Mouse (Mus musculus): ENCODE results near the gene Ptov1. TPM values are rescaled to one million over a fixed set of nuclear protein-coding genes. Genes with fewer than 3 reads are reported as not detected.

The Ptov1 gene
- polyA plus RNA-seq, 1 experiment from 2014 or later: 558 TPM

- Histone ChIP-seq H3K9ac (peak overlapping the region; percentile 51; the same call in 1 of the 2 replicates), H3K27me3 (no peaks in the 10 kb centered on the region), H3K4me3 (0 out of 2 replicates have a peak overlapping the region, but pooled peaks have one; percentile 0), H3K4me1 (peaks cover 55% of the 10 kb centered on the region), H3K27ac (peak overlapping the region; percentile 32; the same call in 1 of the 2 replicates), H3K4me2 (0 out of 2 replicates have a peak overlapping the region, but pooled peaks have one; percentile 94), H3K9me3 (replicated peaks) (no peaks in the 10 kb centered on the region), H3K36me3 (ENCODE audit: poor library complexity, severe bottlenecking) (peaks cover 63% of the 10 kb centered on the region)
- no peak for ATAC-seq
- WGBS: 87% methylated on average over 24 of the region's 24 CpGs
Observed at GRCm38 (mm10) chr7:44864595-44865542, 4.7 kb downstream of the Ptov1 start.

GRCm38 (mm10) chr7:44863982-44864494, 5.5 kb downstream of the Ptov1 start:
- Histone ChIP-seq H3K4me3 (no peak overlapping the region), H3K36me3 (ENCODE audit: poor library complexity, severe bottlenecking) (peaks cover 69% of the 10 kb centered on the region), H3K4me1 (peaks cover 55% of the 10 kb centered on the region)

GRCm38 (mm10) chr7:44863210-44863609, 6.4 kb downstream of the Ptov1 start:
- 91% methylated on average over 14 of the region's 14 CpGs for WGBS
- Histone ChIP-seq H3K4me1 (peaks cover 58% of the 10 kb centered on the region), H3K4me3 (0 out of 2 replicates have a peak overlapping the region, but pooled peaks have one; percentile 4), H3K27me3 (no peaks in the 10 kb centered on the region), H3K27ac (no peak overlapping the region), H3K9ac (no peak overlapping the region), H3K9me3 (replicated peaks) (no peaks in the 10 kb centered on the region), H3K36me3 (ENCODE audit: poor library complexity, severe bottlenecking) (peaks cover 69% of the 10 kb centered on the region), H3K4me2 (no peak overlapping the region)
- no peak for ATAC-seq

More at GRCm38 (mm10) chr7:44863982-44864494, 5.5 kb downstream of the Ptov1 start:
- no peaks in the 10 kb centered on the region for H3K27me3 ChIP-seq
- H3K4me2 ChIP-seq: no peak overlapping the region; the same call in 1 of the 2 replicates
- H3K27ac ChIP-seq: no peak overlapping the region
- no peak overlapping the region for H3K9ac ChIP-seq
- ATAC-seq: no peak
- 84% methylated on average over 11 of the region's 11 CpGs for WGBS
- no peaks in the 10 kb centered on the region for H3K9me3 ChIP-seq (replicated peaks)

- Histone ChIP-seq H3K4me3 (no peak overlapping the region), H3K9ac (no peak overlapping the region), H3K9me3 (replicated peaks) (no peaks in the 10 kb centered on the region), H3K4me1 (peaks cover 58% of the 10 kb centered on the region), H3K36me3 (ENCODE audit: poor library complexity, severe bottlenecking) (peaks cover 69% of the 10 kb centered on the region), H3K27me3 (no peaks in the 10 kb centered on the region), H3K4me2 (no peak overlapping the region), H3K27ac (no peak overlapping the region)
- no peak for ATAC-seq
- 86% methylated on average over 8 of the region's 8 CpGs for WGBS
Observed at GRCm38 (mm10) chr7:44862434-44862833, 7.2 kb downstream of the Ptov1 start.

GRCm38 (mm10) chr7:44861429-44861816, 8.2 kb downstream of the Ptov1 start:
- H3K4me3 ChIP-seq: no peak overlapping the region
- H3K4me1 ChIP-seq: peaks cover 52% of the 10 kb centered on the region
- no peak overlapping the region for H3K9ac ChIP-seq
- no peak for ATAC-seq
- 80% methylated on average over 14 of the region's 14 CpGs for WGBS
- no peaks in the 10 kb centered on the region for H3K27me3 ChIP-seq
- no peak overlapping the region; the same call in 1 of the 2 replicates for H3K27ac ChIP-seq
- no peak overlapping the region for H3K4me2 ChIP-seq
- peaks cover 63% of the 10 kb centered on the region for H3K36me3 ChIP-seq (ENCODE audit: poor library complexity, severe bottlenecking)
- no peaks in the 10 kb centered on the region for H3K9me3 ChIP-seq (replicated peaks)

GRCm38 (mm10) chr7:44860576-44861428, 8.8 kb downstream of the Ptov1 start:
- peaks cover 56% of the 10 kb centered on the region for H3K36me3 ChIP-seq (ENCODE audit: poor library complexity, severe bottlenecking)
- H3K9ac ChIP-seq: 0 out of 2 replicates have a peak overlapping the region, but pooled peaks have one; percentile 34
- H3K27ac ChIP-seq: peak overlapping the region; percentile 72
- ATAC-seq: peak; percentile 37
- peaks cover 49% of the 10 kb centered on the region for H3K4me1 ChIP-seq
- H3K27me3 ChIP-seq: no peaks in the 10 kb centered on the region
- H3K9me3 ChIP-seq (replicated peaks): no peaks in the 10 kb centered on the region
- peak overlapping the region; percentile 22; the same call in 1 of the 2 replicates for H3K4me2 ChIP-seq
- 55% methylated on average over 22 of the region's 22 CpGs for WGBS
- H3K4me3 ChIP-seq: no peak overlapping the region

- Histone ChIP-seq H3K4me3 (no peak overlapping the region), H3K4me1 (peaks cover 47% of the 10 kb centered on the region), H3K9me3 (replicated peaks) (no peaks in the 10 kb centered on the region), H3K4me2 (no peak overlapping the region), H3K27me3 (no peaks in the 10 kb centered on the region), H3K27ac (no peak overlapping the region), H3K36me3 (ENCODE audit: poor library complexity, severe bottlenecking) (peaks cover 47% of the 10 kb centered on the region), H3K9ac (no peak overlapping the region)
- WGBS: 94% methylated on average over 11 of the region's 11 CpGs
- no peak for ATAC-seq
Observed at GRCm38 (mm10) chr7:44859896-44860295, 9.7 kb downstream of the Ptov1 start.

GRCm38 (mm10) chr7:44857905-44858304, 11.7 kb downstream of the Ptov1 start:
- peak overlapping the region; percentile 78 for H3K4me3 ChIP-seq
- H3K36me3 ChIP-seq (ENCODE audit: poor library complexity, severe bottlenecking): peaks cover 33% of the 10 kb centered on the region
- peak overlapping the region; percentile 98 for H3K4me2 ChIP-seq
- ATAC-seq: no peak
- H3K27me3 ChIP-seq: no peaks in the 10 kb centered on the region
- H3K9me3 ChIP-seq (replicated peaks): no peaks in the 10 kb centered on the region
- peak overlapping the region; percentile 87 for H3K9ac ChIP-seq
- H3K4me1 ChIP-seq: peaks cover 58% of the 10 kb centered on the region
- WGBS: 28% methylated on average over 8 of the region's 8 CpGs
- 0 out of 2 replicates have a peak overlapping the region, but pooled peaks have one; percentile 94 for H3K27ac ChIP-seq

- Histone ChIP-seq H3K9ac (peak within 1 kb of the TSS; percentile 87), H3K27me3 (no peaks in the 10 kb centered on the region), H3K4me2 (peak within 1 kb of the TSS; percentile 98), H3K27ac (peak within 1 kb of the TSS; percentile 94), H3K4me1 (peaks cover 64% of the 10 kb centered on the region), H3K9me3 (replicated peaks) (no peaks in the 10 kb centered on the region), H3K36me3 (ENCODE audit: poor library complexity, severe bottlenecking) (peaks cover 30% of the 10 kb centered on the region), H3K4me3 (peak within 1 kb of the TSS; percentile 78)
- ATAC-seq: peak; percentile 57
- under 1% methylated on average over 32 of the region's 32 CpGs for WGBS
Observed at GRCm38 (mm10) chr7:44857042-44857552, 12.5 kb downstream of the Ptov1 start, which contains the start of gene Pnkp. TSS of gene Pnkp (plus strand) at chr7:44857139.

- H3K36me3 ChIP-seq (ENCODE audit: poor library complexity, severe bottlenecking): peaks cover 27% of the 10 kb centered on the region
- ATAC-seq: no peak
- peak overlapping the region; percentile 98 for H3K4me2 ChIP-seq
- no peaks in the 10 kb centered on the region for H3K27me3 ChIP-seq
- H3K4me1 ChIP-seq: peaks cover 67% of the 10 kb centered on the region
- H3K27ac ChIP-seq: peak overlapping the region; percentile 94
- WGBS: 66% methylated on average over 9 of the region's 9 CpGs
- no peaks in the 10 kb centered on the region for H3K9me3 ChIP-seq (replicated peaks)
- H3K9ac ChIP-seq: peak overlapping the region; percentile 87
- peak overlapping the region; percentile 78 for H3K4me3 ChIP-seq
Observed at GRCm38 (mm10) chr7:44856265-44856916, 13.2 kb downstream of the Ptov1 start.

GRCm38 (mm10) chr7:44855036-44855435, 14.6 kb downstream of the Ptov1 start:
- Histone ChIP-seq H3K4me2 (peak overlapping the region; percentile 83), H3K27me3 (no peaks in the 10 kb centered on the region), H3K4me3 (peak overlapping the region; percentile 48), H3K9ac (peak overlapping the region; percentile 78), H3K9me3 (replicated peaks) (no peaks in the 10 kb centered on the region), H3K36me3 (ENCODE audit: poor library complexity, severe bottlenecking) (peaks cover 22% of the 10 kb centered on the region), H3K27ac (peak overlapping the region; percentile 90), H3K4me1 (peaks cover 70% of the 10 kb centered on the region)
- 30% methylated on average over 10 of the region's 10 CpGs for WGBS
- ATAC-seq: no peak

Data from forebrain, embryonic 13.5 days (tissue).